Mouse (Mus musculus): ENCODE data around the gene Cstf2t. TPM values are rescaled to one million over a fixed set of nuclear protein-coding genes. Genes with fewer than 3 reads are reported as not detected.
A peak's percentile ranks its signal among the peaks of the same experiment; 100 is the strongest.

The Cstf2t gene
- total RNA-seq, 1 experiment, result 27.7 TPM

- in situ Hi-C loops (cut with MboI; ENCODE audit: low sequenced_read_pairs in 2 of 2, unreplicated experiment in 2 of 2), result no loop called here
- TF ChIP-seq HCFC1 (IDR thresholded peaks at IDR 0.05; ENCODE audit: borderline replicate concordance, insufficient read depth, low read length) (no peak), CHD2 (IDR thresholded peaks at IDR 0.05; ENCODE audit: low read depth, low read length) (no peak), ZC3H11A (IDR thresholded peaks at IDR 0.05; ENCODE audit: borderline replicate concordance, low read depth, low read length) (no peak), ZNF384 (IDR thresholded peaks at IDR 0.05; ENCODE audit: low read depth, low read length) (no peak), MAFK (IDR thresholded peaks at IDR 0.05; ENCODE audit: insufficient read depth, low read depth, low read length) (no peak)
- peaks cover 3 to 6% of the 10 kb centered on the region in 2 experiments; a peak in 2 of 4 replicates for H3K4me1 ChIP-seq (ENCODE audit: control insufficient read depth in 2 of 2, insufficient read depth in 2 of 2, low read length in 2 of 2, poor library complexity in 1 of 2)
- no peaks in the 10 kb centered on the region for H3K36me3 ChIP-seq (ENCODE audit: control insufficient read depth, insufficient read depth, low read length, poor library complexity, severe bottlenecking)
- H3K9ac ChIP-seq (ENCODE audit: insufficient read depth, low read depth, low read length, poor library complexity, severe bottlenecking), result no peak overlapping the region
- DNase-seq (ENCODE audit: low read depth, low spot score), result no peak
- H3K4me3 ChIP-seq (ENCODE audit: insufficient read depth in 1 of 2, low read depth in 1 of 2, low read length in 2 of 2, poor library complexity in 1 of 2, severe bottlenecking in 1 of 2), result no peak overlapping the region
- H3K27ac ChIP-seq (ENCODE audit: insufficient read depth, low read depth, low read length, poor library complexity, severe bottlenecking), result no peak overlapping the region
- H3K9me3 ChIP-seq (ENCODE audit: control insufficient read depth, insufficient read depth, low read depth, low read length), result no peaks in the 10 kb centered on the region
Observed at GRCm38 (mm10) chr19:31099369-31099768, 16.7 kb downstream of the Cstf2t start.

GRCm38 (mm10) chr19:31104764-31105163 is 22.1 kb downstream of the Cstf2t start:
- Histone ChIP-seq H3K9ac (ENCODE audit: insufficient read depth, low read depth, low read length, poor library complexity, severe bottlenecking) (no peak overlapping the region), H3K4me3 (ENCODE audit: insufficient read depth in 1 of 2, low read depth in 1 of 2, low read length in 2 of 2, poor library complexity in 1 of 2, severe bottlenecking in 1 of 2) (no peak overlapping the region), H3K4me1 (ENCODE audit: control insufficient read depth in 2 of 2, insufficient read depth in 2 of 2, low read length in 2 of 2, poor library complexity in 1 of 2) (peaks cover 13 to 22% of the 10 kb centered on the region in 2 experiments; a peak in 3 of 4 replicates), H3K27ac (ENCODE audit: insufficient read depth, low read depth, low read length, poor library complexity, severe bottlenecking) (no peak overlapping the region), H3K9me3 (ENCODE audit: control insufficient read depth, insufficient read depth, low read depth, low read length) (no peaks in the 10 kb centered on the region), H3K36me3 (ENCODE audit: control insufficient read depth, insufficient read depth, low read length, poor library complexity, severe bottlenecking) (no peaks in the 10 kb centered on the region)
- no peak for DNase-seq (ENCODE audit: low read depth, low spot score)
- TF ChIP-seq CHD2 (IDR thresholded peaks at IDR 0.05; ENCODE audit: low read depth, low read length), result no peak
- TF ChIP-seq HCFC1 (IDR thresholded peaks at IDR 0.05; ENCODE audit: borderline replicate concordance, insufficient read depth, low read length), result no peak
- in situ Hi-C loops (cut with MboI; ENCODE audit: low sequenced_read_pairs in 2 of 2, unreplicated experiment in 2 of 2), result no loop called here

- no peak for DNase-seq (ENCODE audit: low read depth, low spot score)
- in situ Hi-C loops (cut with MboI; ENCODE audit: low sequenced_read_pairs in 2 of 2, unreplicated experiment in 2 of 2), result no loop called here
- Histone ChIP-seq H3K36me3 (ENCODE audit: control insufficient read depth, insufficient read depth, low read length, poor library complexity, severe bottlenecking) (no peaks in the 10 kb centered on the region), H3K4me1 (ENCODE audit: control insufficient read depth in 2 of 2, insufficient read depth in 2 of 2, low read length in 2 of 2, poor library complexity in 1 of 2) (peaks cover 13 to 19% of the 10 kb centered on the region in 2 experiments; a peak in 3 of 4 replicates), H3K9ac (ENCODE audit: insufficient read depth, low read depth, low read length, poor library complexity, severe bottlenecking) (no peak overlapping the region), H3K27ac (ENCODE audit: insufficient read depth, low read depth, low read length, poor library complexity, severe bottlenecking) (peak overlapping the region; percentile 49; the same call in 1 of the 2 replicates), H3K4me3 (ENCODE audit: insufficient read depth in 1 of 2, low read depth in 1 of 2, low read length in 2 of 2, poor library complexity in 1 of 2, severe bottlenecking in 1 of 2) (no peak overlapping the region), H3K9me3 (ENCODE audit: control insufficient read depth, insufficient read depth, low read depth, low read length) (no peaks in the 10 kb centered on the region)
- TF ChIP-seq ZNF384 (IDR thresholded peaks at IDR 0.05; ENCODE audit: low read depth, low read length), result no peak
- no peak for TF ChIP-seq HCFC1 (IDR thresholded peaks at IDR 0.05; ENCODE audit: borderline replicate concordance, insufficient read depth, low read length)
- TF ChIP-seq MAFK (IDR thresholded peaks at IDR 0.05; ENCODE audit: insufficient read depth, low read depth, low read length), result no peak
- no peak for TF ChIP-seq CHD2 (IDR thresholded peaks at IDR 0.05; ENCODE audit: low read depth, low read length)
- TF ChIP-seq ZC3H11A (IDR thresholded peaks at IDR 0.05; ENCODE audit: borderline replicate concordance, low read depth, low read length), result no peak
Observed at GRCm38 (mm10) chr19:31106036-31106435, 23.4 kb downstream of the Cstf2t start.

- Histone ChIP-seq H3K36me3 (ENCODE audit: control insufficient read depth, insufficient read depth, low read length, poor library complexity, severe bottlenecking) (no peaks in the 10 kb centered on the region), H3K9ac (ENCODE audit: insufficient read depth, low read depth, low read length, poor library complexity, severe bottlenecking) (no peak overlapping the region; the same call in 1 of the 2 replicates), H3K27ac (ENCODE audit: insufficient read depth, low read depth, low read length, poor library complexity, severe bottlenecking) (no peak overlapping the region), H3K4me3 (ENCODE audit: insufficient read depth in 1 of 2, low read depth in 1 of 2, low read length in 2 of 2, poor library complexity in 1 of 2, severe bottlenecking in 1 of 2) (no peak overlapping the region; a peak in 1 of 4 replicates), H3K9me3 (ENCODE audit: control insufficient read depth, insufficient read depth, low read depth, low read length) (no peaks in the 10 kb centered on the region), H3K4me1 (ENCODE audit: control insufficient read depth in 2 of 2, insufficient read depth in 2 of 2, low read length in 2 of 2, poor library complexity in 1 of 2) (peaks cover 13 to 19% of the 10 kb centered on the region in 2 experiments; a peak in 3 of 4 replicates)
- DNase-seq (ENCODE audit: low read depth, low spot score), result peak; percentile 13
- in situ Hi-C loops (cut with MboI; ENCODE audit: low sequenced_read_pairs in 2 of 2, unreplicated experiment in 2 of 2), result no loop called here
- TF ChIP-seq HCFC1 (IDR thresholded peaks at IDR 0.05; ENCODE audit: borderline replicate concordance, insufficient read depth, low read length) (no peak), MAFK (IDR thresholded peaks at IDR 0.05; ENCODE audit: insufficient read depth, low read depth, low read length) (no peak), CHD2 (IDR thresholded peaks at IDR 0.05; ENCODE audit: low read depth, low read length) (no peak), ZNF384 (IDR thresholded peaks at IDR 0.05; ENCODE audit: low read depth, low read length) (0 out of 2 replicates have a peak, but pooled peaks have one; percentile 19)
Observed at GRCm38 (mm10) chr19:31106835-31107554, 24.4 kb downstream of the Cstf2t start.
